Mouse (Mus musculus): ENCODE data around the gene Tex35. TPM values are rescaled to one million over a fixed set of nuclear protein-coding genes. Genes with fewer than 3 reads are reported as not detected.

Tex35 gene
- polyA plus RNA-seq (2012; rRNA removed), result not detected in 2 replicates

GRCm38 (mm10) chr1:157108580-157108979 lies at the start of gene Tex35:
Tex35 (minus strand) TSS chr1:157108680.
- Histone ChIP-seq H3K4me1 (ENCODE audit: control insufficient read depth, insufficient read depth, insufficient read length) (no peaks in the 10 kb centered on the region), H3K27me3 (ENCODE audit: control insufficient read depth, insufficient read depth, low read length) (no peaks in the 10 kb centered on the region), H3K4me3 (ENCODE audit: extremely low read depth, insufficient read depth, insufficient read length) (no peak within 1 kb of the TSS), H3K36me3 (ENCODE audit: control insufficient read depth, insufficient read depth, low read length) (no peaks in the 10 kb centered on the region), H3K27ac (ENCODE audit: insufficient read depth, low read length) (no peak within 1 kb of the TSS)
- DNase-seq (ENCODE audit: low read depth in 1 of 2, low spot score in 2 of 2), result no peak
- TF ChIP-seq POLR2A (IDR thresholded peaks at IDR 0.05; ENCODE audit: low read depth, low read length) (no peak), CTCF (IDR thresholded peaks at IDR 0.05; ENCODE audit: extremely low read depth, insufficient read depth, insufficient read length, insufficient replicate concordance) (no peak)
- WGBS, result 92% methylated on average over 4 of the region's 4 CpGs

- H3K4me3 ChIP-seq (ENCODE audit: extremely low read depth, insufficient read depth, insufficient read length), result no peak overlapping the region
- H3K27me3 ChIP-seq (ENCODE audit: control insufficient read depth, insufficient read depth, low read length), result no peaks in the 10 kb centered on the region
- H3K36me3 ChIP-seq (ENCODE audit: control insufficient read depth, insufficient read depth, low read length), result no peaks in the 10 kb centered on the region
- no peak for DNase-seq (ENCODE audit: low read depth in 1 of 2, low spot score in 2 of 2)
- no peaks in the 10 kb centered on the region for H3K4me1 ChIP-seq (ENCODE audit: control insufficient read depth, insufficient read depth, insufficient read length)
- H3K27ac ChIP-seq (ENCODE audit: insufficient read depth, low read length), result no peak overlapping the region
- TF ChIP-seq POLR2A (IDR thresholded peaks at IDR 0.05; ENCODE audit: low read depth, low read length) (no peak), CTCF (IDR thresholded peaks at IDR 0.05; ENCODE audit: extremely low read depth, insufficient read depth, insufficient read length, insufficient replicate concordance) (no peak)
Observed at GRCm38 (mm10) chr1:157153781-157154180, 45.3 kb upstream of the Tex35 start.

- Histone ChIP-seq H3K27ac (ENCODE audit: insufficient read depth, low read length) (no peak overlapping the region), H3K36me3 (ENCODE audit: control insufficient read depth, insufficient read depth, low read length) (no peaks in the 10 kb centered on the region), H3K4me3 (ENCODE audit: extremely low read depth, insufficient read depth, insufficient read length) (no peak overlapping the region), H3K27me3 (ENCODE audit: control insufficient read depth, insufficient read depth, low read length) (no peaks in the 10 kb centered on the region), H3K4me1 (ENCODE audit: control insufficient read depth, insufficient read depth, insufficient read length) (no peaks in the 10 kb centered on the region)
- TF ChIP-seq CTCF (IDR thresholded peaks at IDR 0.05; ENCODE audit: extremely low read depth, insufficient read depth, insufficient read length, insufficient replicate concordance) (no peak), POLR2A (IDR thresholded peaks at IDR 0.05; ENCODE audit: low read depth, low read length) (no peak)
- no peak for DNase-seq (ENCODE audit: low read depth in 1 of 2, low spot score in 2 of 2)
- WGBS, result 92% methylated on average over 1 of the region's 1 CpGs
Observed at GRCm38 (mm10) chr1:157150107-157150506, 41.6 kb upstream of the Tex35 start.

DNA sequence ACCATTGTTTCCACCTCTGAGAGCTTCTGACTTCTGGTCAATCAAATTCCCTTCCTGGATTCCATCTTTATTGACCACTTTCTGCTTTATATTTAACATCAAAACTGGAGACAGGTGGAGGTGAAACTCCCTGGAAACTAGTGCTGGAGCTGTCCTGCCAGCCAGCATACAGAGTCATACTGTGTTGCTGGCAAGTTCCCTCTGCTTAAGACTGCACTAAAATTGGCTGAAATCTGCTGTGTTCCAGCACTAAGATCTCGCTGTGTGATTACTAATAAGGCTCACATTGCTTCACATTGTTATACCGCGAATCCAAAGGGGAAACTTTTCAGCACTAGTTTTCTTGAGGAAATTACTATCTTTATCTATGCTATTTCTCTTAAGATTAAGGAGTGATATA lies 36.1 kb upstream of the Tex35 start:
- Histone ChIP-seq H3K27ac (ENCODE audit: insufficient read depth, low read length) (no peak overlapping the region), H3K27me3 (ENCODE audit: control insufficient read depth, insufficient read depth, low read length) (no peaks in the 10 kb centered on the region), H3K4me1 (ENCODE audit: control insufficient read depth, insufficient read depth, insufficient read length) (no peaks in the 10 kb centered on the region; the same call in 1 of the 2 replicates), H3K4me3 (ENCODE audit: extremely low read depth, insufficient read depth, insufficient read length) (no peak overlapping the region), H3K36me3 (ENCODE audit: control insufficient read depth, insufficient read depth, low read length) (no peaks in the 10 kb centered on the region)
- TF ChIP-seq CTCF (IDR thresholded peaks at IDR 0.05; ENCODE audit: extremely low read depth, insufficient read depth, insufficient read length, insufficient replicate concordance), result no peak
- TF ChIP-seq POLR2A (IDR thresholded peaks at IDR 0.05; ENCODE audit: low read depth, low read length), result no peak
- DNase-seq (ENCODE audit: low read depth in 1 of 2, low spot score in 2 of 2), result no peak
- WGBS, result 93% methylated on average over 3 of the region's 3 CpGs

DNA sequence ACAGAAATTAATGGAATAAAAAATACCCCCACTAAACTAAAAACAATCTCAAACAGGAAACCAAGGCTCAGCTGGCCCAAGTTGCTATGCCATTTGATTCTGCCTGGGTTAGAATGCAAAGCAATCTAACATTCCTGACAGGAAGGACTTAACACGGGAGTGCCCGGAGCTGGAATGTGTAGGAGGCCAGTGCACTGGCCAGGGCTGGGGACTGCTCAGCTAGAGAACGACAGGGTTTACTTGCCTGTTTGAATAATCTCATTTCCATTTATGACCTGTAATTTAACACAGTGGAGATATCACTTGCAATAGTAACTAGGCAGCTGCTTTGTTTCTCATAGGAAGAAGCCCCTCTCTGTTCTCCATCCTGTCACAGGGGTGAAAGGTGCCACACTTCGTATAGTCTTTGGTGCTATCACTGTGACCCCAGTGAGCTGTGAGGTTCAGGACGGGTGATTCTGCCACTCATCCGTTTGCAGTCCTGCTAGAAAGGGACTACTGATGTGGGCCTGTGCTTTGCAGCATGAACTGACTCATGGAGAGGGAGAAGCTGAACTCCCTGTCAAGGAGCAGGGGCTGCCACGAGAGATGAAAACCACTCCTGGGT lies 34.9 kb upstream of the Tex35 start:
- no peak overlapping the region for H3K27ac ChIP-seq (ENCODE audit: insufficient read depth, low read length)
- H3K4me1 ChIP-seq (ENCODE audit: control insufficient read depth, insufficient read depth, insufficient read length), result no peaks in the 10 kb centered on the region; the same call in 1 of the 2 replicates
- H3K4me3 ChIP-seq (ENCODE audit: extremely low read depth, insufficient read depth, insufficient read length), result no peak overlapping the region
- H3K27me3 ChIP-seq (ENCODE audit: control insufficient read depth, insufficient read depth, low read length), result no peaks in the 10 kb centered on the region
- no peaks in the 10 kb centered on the region for H3K36me3 ChIP-seq (ENCODE audit: control insufficient read depth, insufficient read depth, low read length)
- TF ChIP-seq CTCF (IDR thresholded peaks at IDR 0.05; ENCODE audit: extremely low read depth, insufficient read depth, insufficient read length, insufficient replicate concordance), result no peak
- TF ChIP-seq POLR2A (IDR thresholded peaks at IDR 0.05; ENCODE audit: low read depth, low read length), result no peak
- 79% methylated on average over 7 of the region's 7 CpGs for WGBS
- DNase-seq (ENCODE audit: low read depth in 1 of 2, low spot score in 2 of 2), result no peak

DNA sequence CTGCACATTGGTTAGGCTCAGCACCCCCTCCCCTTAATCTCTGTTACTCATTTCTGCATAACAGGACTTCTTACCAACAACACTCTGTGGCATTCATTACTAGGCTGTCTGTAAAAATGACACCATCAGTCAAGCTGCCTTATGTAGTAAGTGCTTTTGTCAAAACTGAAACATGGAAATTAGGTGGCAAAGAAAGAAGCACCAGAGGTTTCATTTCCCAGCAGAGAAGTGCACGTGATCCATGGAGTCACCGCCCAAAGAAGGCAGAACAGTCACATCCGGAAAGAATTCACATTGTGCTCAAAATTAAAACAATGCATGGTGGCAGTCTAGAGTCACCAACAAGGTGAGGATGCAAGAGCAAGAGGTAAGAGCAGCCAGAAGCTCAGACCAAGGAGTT lies 32.5 kb upstream of the Tex35 start:
- Histone ChIP-seq H3K36me3 (ENCODE audit: control insufficient read depth, insufficient read depth, low read length) (no peaks in the 10 kb centered on the region), H3K27me3 (ENCODE audit: control insufficient read depth, insufficient read depth, low read length) (no peaks in the 10 kb centered on the region), H3K27ac (ENCODE audit: insufficient read depth, low read length) (no peak overlapping the region), H3K4me1 (ENCODE audit: control insufficient read depth, insufficient read depth, insufficient read length) (no peaks in the 10 kb centered on the region; the same call in 1 of the 2 replicates), H3K4me3 (ENCODE audit: extremely low read depth, insufficient read depth, insufficient read length) (no peak overlapping the region)
- no peak for TF ChIP-seq CTCF (IDR thresholded peaks at IDR 0.05; ENCODE audit: extremely low read depth, insufficient read depth, insufficient read length, insufficient replicate concordance)
- no peak for TF ChIP-seq POLR2A (IDR thresholded peaks at IDR 0.05; ENCODE audit: low read depth, low read length)
- 80% methylated on average over 3 of the region's 3 CpGs for WGBS
- no peak for DNase-seq (ENCODE audit: low read depth in 1 of 2, low spot score in 2 of 2)

GRCm38 (mm10) chr1:157137854-157138241 lies 29.4 kb upstream of the Tex35 start:
- Histone ChIP-seq H3K4me1 (ENCODE audit: control insufficient read depth, insufficient read depth, insufficient read length) (no peaks in the 10 kb centered on the region; the same call in 1 of the 2 replicates), H3K36me3 (ENCODE audit: control insufficient read depth, insufficient read depth, low read length) (no peaks in the 10 kb centered on the region), H3K27ac (ENCODE audit: insufficient read depth, low read length) (no peak overlapping the region), H3K4me3 (ENCODE audit: extremely low read depth, insufficient read depth, insufficient read length) (no peak overlapping the region), H3K27me3 (ENCODE audit: control insufficient read depth, insufficient read depth, low read length) (no peaks in the 10 kb centered on the region)
- TF ChIP-seq POLR2A (IDR thresholded peaks at IDR 0.05; ENCODE audit: low read depth, low read length) (no peak), CTCF (IDR thresholded peaks at IDR 0.05; ENCODE audit: extremely low read depth, insufficient read depth, insufficient read length, insufficient replicate concordance) (no peak)
- WGBS, result 91% methylated on average over 1 of the region's 1 CpGs
- DNase-seq (ENCODE audit: low read depth in 1 of 2, low spot score in 2 of 2), result no peak
